Mouse (Mus musculus) layer of hippocampus, adult 9-11 months (tissue): ENCODE data around the gene Prkar1a.
"Not testable (repeated sequence)": the region's sequence is repeated elsewhere in the genome, so short reads cannot be mapped to it uniquely, and the experiment has no call there.

Source experiments
- DNase-seq: peaks from one replicate; pipeline ENCODE4 v3.0.0; 2022

Gene Prkar1a

GRCm38 (mm10) chr11:109649206-109649605 is at the start of gene Prkar1a:
TSS of gene Prkar1a (plus strand) at chr11:109649405.
- peak; percentile 34 for DNase-seq

DNA sequence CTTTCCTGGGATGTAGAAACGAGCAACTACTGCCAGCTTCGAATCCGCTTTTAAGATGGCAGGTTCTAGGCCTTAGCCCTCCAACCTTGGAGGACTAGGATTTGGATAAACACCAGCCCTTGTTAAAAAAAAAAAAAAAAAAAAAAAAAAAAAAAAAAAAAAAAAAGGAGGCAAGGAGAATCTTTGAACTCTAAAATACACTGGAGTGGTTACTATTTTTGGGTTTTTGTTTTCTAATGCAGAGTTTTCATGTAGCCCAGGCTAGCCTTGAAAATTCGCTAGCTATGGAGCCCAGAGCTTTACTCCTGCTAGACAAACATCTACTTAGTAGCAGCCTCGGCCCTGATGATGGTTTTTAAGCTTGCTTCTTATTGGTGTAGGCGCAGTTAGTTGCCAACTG is 41.6 kb upstream of the Prkar1a start:
- no peak for DNase-seq

DNA sequence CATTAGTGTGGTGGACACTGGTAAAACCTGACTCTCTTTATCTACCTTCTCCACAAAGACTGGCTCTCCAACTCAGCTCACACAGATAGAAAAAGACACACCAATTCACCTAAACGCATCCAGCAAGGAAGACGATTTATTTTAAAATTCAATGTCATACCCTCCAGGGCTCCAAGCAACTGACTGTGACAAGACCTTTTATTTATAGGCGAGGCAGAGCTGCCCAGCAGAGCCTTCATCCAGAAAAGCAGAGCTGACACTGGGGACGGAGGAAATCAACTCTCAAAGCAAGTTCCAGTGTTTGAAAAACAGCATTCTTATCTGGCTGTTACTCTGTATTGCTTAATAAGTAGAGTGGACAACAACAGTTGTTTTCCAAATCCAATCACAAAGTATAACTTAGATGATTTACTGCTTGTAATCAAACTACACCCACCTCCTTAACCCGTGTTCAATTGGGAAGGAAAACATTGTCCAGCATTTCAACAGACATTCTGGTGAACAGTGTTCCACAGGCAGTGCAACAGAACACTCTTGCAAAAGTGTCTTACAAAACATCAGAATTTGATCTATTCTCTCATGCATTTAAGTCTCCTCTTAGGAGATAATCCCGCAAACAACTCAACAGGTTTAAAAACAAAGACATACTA is 40.1 kb upstream of the Prkar1a start:
- no peak for DNase-seq

DNA sequence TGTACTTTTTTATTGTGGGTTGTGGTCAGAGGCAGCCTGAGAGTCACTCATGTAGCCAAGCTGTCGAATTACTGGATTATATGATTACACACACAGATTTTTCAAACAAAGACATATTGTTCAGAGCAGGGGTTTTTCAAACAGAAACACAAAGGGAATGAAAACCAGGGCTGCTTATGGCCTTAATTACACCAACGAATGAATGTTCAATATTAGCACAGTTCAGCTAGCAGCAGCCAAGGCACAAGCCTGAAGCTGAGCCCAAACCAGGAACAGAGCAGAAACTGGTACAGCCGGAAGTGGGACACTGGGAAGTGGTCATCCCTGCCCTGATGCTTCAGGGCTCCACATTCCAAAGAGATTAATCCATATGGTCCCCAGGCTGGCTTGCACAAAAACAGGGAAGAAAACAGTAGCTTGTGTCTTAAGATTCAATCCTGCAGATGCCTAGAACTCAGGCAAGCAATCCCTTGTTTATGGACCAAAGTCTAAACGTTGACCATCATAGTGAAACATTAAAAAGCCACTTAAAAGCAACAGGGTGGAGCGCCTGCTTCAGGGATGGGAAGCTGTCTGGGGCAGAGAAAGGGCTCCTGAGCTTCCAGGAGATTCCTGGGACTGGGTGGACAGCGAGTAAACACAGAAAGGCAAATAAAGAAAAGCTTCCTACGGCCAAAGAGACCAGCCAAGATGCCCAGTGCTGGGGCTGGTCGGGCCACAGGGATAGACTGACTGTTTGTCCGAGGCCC is 39.0 kb upstream of the Prkar1a start:
- DNase-seq: no peak

GRCm38 (mm10) chr11:109610795-109611302 is 38.4 kb upstream of the Prkar1a start:
- no peak for DNase-seq

GRCm38 (mm10) chr11:109611303-109612149 is 37.7 kb upstream of the Prkar1a start, which contains the start of gene Wipi1:
TSS of gene Wipi1 (minus strand) at chr11:109611967.
- peak; percentile 100 for DNase-seq

DNA sequence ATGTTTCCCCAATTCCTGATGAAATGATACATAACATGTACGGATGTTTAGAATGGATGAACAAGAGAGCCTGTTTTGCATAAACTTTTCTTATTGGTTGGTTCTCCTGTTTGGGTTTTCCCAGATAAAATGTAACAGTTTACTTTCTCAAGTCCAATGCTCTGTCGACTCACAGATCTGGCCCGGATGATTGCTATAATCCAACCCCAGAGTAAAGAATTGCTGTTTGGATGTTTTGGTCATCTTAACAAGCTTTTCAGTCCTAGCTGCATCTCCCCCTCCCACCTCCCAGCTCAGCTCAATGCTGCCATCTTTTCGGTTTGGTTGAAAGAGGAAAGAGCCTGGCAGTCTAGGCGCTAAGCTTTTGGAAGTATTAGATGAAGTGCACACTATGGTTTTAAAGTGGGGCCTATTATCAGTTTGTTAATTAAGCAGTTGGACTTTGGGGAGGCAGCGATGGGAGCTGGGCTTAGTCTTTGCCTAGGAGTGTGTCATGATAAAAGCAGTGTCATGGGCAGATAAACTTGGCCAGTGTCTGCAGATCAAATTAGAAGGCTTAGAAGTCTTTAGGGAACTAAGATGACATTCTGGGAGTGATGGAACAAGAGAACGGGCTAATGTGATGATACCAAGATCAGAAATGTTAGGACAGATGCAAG is 36.2 kb upstream of the Prkar1a start:
- no peak for DNase-seq

DNA sequence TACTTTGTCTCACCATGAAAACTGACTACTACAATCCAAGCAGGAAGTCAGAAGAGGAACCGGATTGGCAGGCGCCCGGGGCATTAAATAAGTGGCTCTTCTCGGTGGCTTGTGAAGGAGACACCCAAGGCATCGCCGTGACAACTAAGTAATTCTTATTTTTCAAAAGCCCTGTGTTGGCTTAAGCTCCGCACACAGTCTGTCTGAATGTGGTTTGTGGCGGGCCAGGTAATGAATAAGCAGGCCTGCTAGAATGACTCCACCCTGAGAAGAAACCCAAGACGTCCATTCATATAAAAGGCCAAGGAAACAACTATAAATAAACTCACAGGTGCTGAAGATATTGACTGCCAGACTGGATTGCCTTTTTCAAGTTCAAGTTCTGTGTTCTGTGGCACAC is 33.9 kb upstream of the Prkar1a start:
- no peak for DNase-seq

- no peak for DNase-seq
Observed at GRCm38 (mm10) chr11:109616352-109616751, 32.9 kb upstream of the Prkar1a start.

DNA sequence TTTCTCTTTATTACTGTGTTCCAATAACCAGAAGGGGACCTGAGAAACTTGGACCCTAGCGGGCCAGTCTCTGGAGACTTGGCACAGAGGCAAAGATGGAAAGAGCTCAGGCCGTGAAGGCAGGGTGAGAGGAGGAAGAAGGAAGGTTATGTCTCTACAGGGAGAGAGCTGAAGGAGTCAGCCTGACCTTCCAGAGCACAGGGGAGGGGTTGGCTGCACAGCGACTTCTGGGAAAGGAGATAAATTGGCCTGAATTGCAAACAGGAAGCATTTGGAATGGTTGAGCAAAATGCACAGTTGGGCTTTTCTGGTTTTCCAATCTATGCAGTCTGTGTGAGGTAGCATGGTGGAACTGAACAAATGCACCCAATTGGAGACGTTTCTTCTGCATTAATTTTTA is 32.4 kb upstream of the Prkar1a start:
- DNase-seq: no peak

GRCm38 (mm10) chr11:109619055-109619454 is 30.1 kb upstream of the Prkar1a start:
- not testable (repeated sequence) for DNase-seq

- no peak for DNase-seq
Observed at GRCm38 (mm10) chr11:109620356-109620755, 28.8 kb upstream of the Prkar1a start.

DNA sequence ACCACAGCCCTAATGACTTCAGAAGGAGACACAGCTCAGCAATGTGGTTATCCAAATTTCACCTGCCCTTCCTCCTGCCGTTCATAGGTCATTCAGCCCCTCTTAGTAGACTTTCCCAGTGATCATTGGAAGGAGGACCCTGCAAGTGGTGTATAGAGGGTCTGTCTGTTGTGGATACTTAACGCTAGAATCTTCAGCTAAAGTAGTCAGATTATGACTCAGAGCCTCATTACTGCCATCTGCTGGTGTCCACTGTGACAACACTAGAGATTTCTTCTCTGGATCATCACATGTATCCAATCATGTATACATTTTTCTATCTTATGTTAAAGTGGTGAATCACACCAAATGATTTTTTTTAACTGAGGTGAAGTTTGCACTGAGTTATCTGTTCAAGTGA is 28.0 kb upstream of the Prkar1a start:
- DNase-seq: no peak

DNA sequence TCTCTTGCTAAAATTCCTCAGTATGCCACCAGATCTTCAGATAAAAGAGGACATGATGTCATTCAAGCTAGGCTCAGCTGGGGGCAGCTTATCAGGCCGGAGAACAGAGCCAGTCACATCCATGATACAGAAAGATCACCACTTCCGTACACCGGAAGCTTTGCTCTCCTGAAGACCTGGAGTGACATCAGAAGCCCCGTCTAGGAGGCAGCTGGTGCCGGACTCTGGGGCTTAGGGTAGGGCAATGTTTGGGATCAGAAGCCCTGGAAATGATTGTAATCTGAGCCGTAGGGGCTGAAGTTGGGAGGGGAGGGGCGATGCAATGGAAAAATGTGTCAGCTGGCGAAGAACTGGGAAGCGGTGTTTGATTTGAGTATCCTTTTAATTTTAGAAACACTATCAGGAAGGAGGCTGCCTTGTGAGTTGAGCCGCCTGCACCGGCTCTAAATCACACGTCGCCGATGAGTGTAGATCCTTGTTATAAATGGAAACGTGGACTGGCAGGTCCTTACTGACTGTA is 26.6 kb upstream of the Prkar1a start:
- no peak for DNase-seq

DNA sequence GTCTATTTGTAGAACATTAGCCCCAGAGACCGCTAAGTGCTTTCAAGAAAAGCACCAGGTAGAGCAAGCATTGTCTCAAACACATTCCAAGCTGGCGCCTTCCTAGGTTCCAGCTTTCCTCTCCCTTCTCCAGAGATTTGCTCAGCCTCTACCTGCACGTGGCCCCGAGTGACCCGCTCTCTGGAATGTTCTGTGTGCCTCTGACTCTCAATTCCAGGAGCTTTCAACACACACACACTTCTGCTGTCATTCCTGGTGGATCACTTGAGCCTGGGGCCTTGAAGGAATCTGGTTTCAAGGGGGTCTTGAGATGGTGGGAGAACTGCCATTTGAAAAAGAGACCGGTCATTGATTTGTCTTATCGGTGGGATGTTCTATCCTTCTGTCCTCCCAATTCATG is 26.0 kb upstream of the Prkar1a start:
- no peak for DNase-seq

GRCm38 (mm10) chr11:109627648-109628047 is 21.6 kb upstream of the Prkar1a start:
- no peak for DNase-seq

GRCm38 (mm10) chr11:109628099-109628498 is 21.1 kb upstream of the Prkar1a start:
- DNase-seq: no peak

DNA sequence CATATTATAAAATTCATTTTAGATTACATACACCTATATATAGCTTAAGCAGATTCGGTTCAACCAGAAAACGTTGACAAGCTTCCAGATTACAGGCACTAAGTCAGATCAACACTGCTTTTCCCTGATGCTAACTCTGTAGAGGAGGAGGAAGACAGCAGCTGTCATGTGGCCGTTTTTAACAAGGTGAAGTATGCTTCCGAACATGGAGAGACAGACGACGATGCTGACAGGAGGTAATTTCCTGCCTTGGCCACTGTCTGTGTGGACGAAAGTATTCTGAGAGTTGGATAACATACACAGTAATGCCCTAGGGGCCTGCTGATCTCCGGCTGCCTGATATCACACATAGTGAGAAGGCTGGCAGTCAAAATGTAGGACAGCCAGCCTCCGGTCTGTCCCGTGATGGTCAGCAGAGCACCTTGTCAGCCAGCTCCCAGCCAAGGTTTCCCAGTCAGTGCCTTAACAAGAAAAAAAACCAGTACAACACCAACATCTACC is 20.1 kb upstream of the Prkar1a start:
- no peak for DNase-seq

DNA sequence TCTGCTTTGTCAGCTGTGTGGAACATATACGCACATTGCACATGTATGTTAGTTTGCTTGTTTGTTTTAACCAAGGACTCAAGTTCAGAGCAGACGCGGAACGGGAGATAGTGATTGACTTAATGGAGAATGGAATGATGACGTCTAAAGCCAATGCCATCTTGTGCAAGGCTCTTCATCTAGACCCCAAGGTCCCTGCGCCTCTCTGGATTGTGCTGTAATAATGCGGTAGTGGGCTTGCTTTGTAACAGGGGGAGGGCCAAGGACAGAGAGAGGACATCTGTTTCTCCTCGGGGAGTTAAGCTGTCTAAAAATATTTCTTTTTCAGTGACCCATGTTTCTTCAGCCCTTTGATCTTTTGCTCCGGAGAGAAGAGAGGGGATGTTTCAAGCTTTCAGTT is 14.3 kb upstream of the Prkar1a start:
- DNase-seq: no peak

GRCm38 (mm10) chr11:109635871-109636395 is 13.3 kb upstream of the Prkar1a start:
- DNase-seq: no peak

- no peak for DNase-seq
Observed at GRCm38 (mm10) chr11:109641498-109642222, 7.5 kb upstream of the Prkar1a start.
